Mouse (Mus musculus): Measurements from ENCODE around the gene Cttnbp2nl.

DNA sequence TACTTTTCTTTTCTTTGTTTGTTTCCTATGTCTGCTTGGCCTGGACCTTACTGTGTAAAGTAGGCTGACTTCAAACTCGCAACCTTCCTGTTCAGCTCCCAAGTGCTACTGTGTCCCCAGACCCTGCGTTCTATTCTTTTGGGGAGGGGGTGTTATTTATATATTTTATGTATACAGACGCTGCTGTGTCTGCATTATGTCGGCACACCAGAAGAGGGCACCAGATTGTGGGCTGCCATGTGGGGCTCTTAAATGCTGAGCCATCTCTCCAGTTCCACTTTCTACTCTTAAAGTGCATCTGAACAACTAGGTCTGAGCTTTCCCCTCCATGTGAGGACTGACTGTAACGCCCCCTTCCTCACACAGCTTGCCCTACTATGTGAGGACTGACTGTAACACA is 9.2 kb downstream of the Cttnbp2nl start:
- no peak for TF ChIP-seq GATA1 (IDR thresholded peaks at IDR 0.05; ENCODE audit: borderline replicate concordance, low read length)
- no peak for TF ChIP-seq FLI1 (IDR thresholded peaks at IDR 0.05; ENCODE audit: low read length)
